Mouse (Mus musculus) embryonic facial prominence, embryonic 10.5 days (tissue): ENCODE data around the gene Pgd. TPM values are rescaled to one million over a fixed set of nuclear protein-coding genes. Genes with fewer than 3 reads are reported as not detected.

Experiments used
- DNase-seq: peaks from one replicate; pipeline ENCODE4 v3.0.0-alpha.2; 2017; ENCODE audit warnings: low spot score
- H3K27ac ChIP-seq: fragments of 300-500 bp; sonication (generic); replicated peaks from 2 replicates; pipeline ENCODE4 v1.5.1; 2016; ENCODE audit warnings: mild to moderate bottlenecking
- H3K27me3 ChIP-seq: fragments of 300-500 bp; sonication (generic); replicated peaks from 2 replicates; pipeline ENCODE4 v1.6.1; 2016; ENCODE audit warnings: low read depth, mild to moderate bottlenecking; ENCODE audit not compliant: poor library complexity, severe bottlenecking
- H3K36me3 ChIP-seq: fragments of 300-500 bp; sonication (generic); replicated peaks from 2 replicates; pipeline ENCODE4 v1.6.1; 2016; ENCODE audit warnings: mild to moderate bottlenecking, moderate library complexity
- H3K4me1 ChIP-seq: fragments of 300-500 bp; sonication (generic); 2 replicates; pipeline ENCODE4 v1.6.1; 2016
- H3K4me3 ChIP-seq: fragments of 300-500 bp; sonication (generic); 2 replicates; pipeline ENCODE4 v1.5.1; 2016; ENCODE audit warnings: mild to moderate bottlenecking, moderate library complexity
- H3K9me3 ChIP-seq: fragments of 300-500 bp; sonication (generic); 2 replicates; pipeline ENCODE4 v1.6.1; 2016; ENCODE audit warnings: mild to moderate bottlenecking
- WGBS: fragments of 180-500 bp; shearing (Covaris S2); methylation state at CpG from one replicate; pipeline ENCODE4 v1.1.7; 2016; 5-methylcytosine and 5-hydroxymethylcytosine counted together
- polyA plus RNA-seq: library from polyadenylated mRNA; unstranded; fragments of >200 nt; fragmentation: Nextera tagmentation; extraction: Ambion mirVana; gene quantifications from 2 replicates; pipeline ENCODE4 v1.2.1, GENCODE M21; 2016

The Pgd gene
- polyA plus RNA-seq, 1 experiment from 2014 or later: 153 TPM

DNA sequence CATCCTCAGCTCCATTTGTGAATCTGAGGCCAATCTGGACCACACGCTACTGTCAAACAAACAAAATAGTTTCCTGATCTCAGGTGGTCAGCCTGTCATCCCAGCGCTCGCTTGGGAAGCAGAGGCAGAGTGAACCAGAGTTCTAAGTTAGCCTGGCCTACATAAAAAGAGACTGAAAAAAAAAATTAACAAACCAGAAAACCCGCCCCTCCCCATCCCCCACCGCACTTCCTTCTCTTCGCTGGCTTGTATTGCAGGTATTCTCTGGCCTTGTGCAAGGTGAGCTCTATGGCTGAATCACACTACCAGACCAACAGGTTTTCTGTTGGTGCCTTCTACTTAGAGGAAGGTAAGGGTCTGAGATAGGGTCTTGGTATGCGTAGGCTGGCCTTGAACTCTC, 19.0 kb downstream of the Pgd start:
- DNase-seq: no peak
- H3K4me1 ChIP-seq: peaks cover 24% of the 10 kb centered on the region
- H3K27me3 ChIP-seq: 0 out of 2 replicates have a peak, but pooled peaks cover 4% of the 10 kb centered on the region
- peaks cover 37% of the 10 kb centered on the region for H3K36me3 ChIP-seq
- H3K27ac ChIP-seq: no peak overlapping the region
- H3K9me3 ChIP-seq: no peaks in the 10 kb centered on the region
- H3K4me3 ChIP-seq: no peak overlapping the region
- 84% methylated on average over 7 of the region's 7 CpGs for WGBS

GRCm38 (mm10) chr4:149145151-149145550, 21.4 kb downstream of the Pgd start:
- 0 out of 2 replicates have a peak, but pooled peaks cover 4% of the 10 kb centered on the region for H3K27me3 ChIP-seq
- 66% methylated on average over 4 of the region's 4 CpGs for WGBS
- peaks cover 13% of the 10 kb centered on the region for H3K36me3 ChIP-seq
- H3K4me3 ChIP-seq: no peak overlapping the region
- no peaks in the 10 kb centered on the region for H3K9me3 ChIP-seq
- H3K27ac ChIP-seq: peak overlapping the region; percentile 74; the same call in 1 of the 2 replicates
- peaks cover 24% of the 10 kb centered on the region for H3K4me1 ChIP-seq
- no peak for DNase-seq

- Histone ChIP-seq H3K27ac (peak overlapping the region; percentile 74), H3K36me3 (peaks cover 6% of the 10 kb centered on the region), H3K4me3 (no peak overlapping the region), H3K4me1 (peaks cover 24% of the 10 kb centered on the region), H3K9me3 (no peaks in the 10 kb centered on the region), H3K27me3 (0 out of 2 replicates have a peak, but pooled peaks cover 4% of the 10 kb centered on the region)
- peak; percentile 88 for DNase-seq
- 5% methylated on average over 3 of the region's 3 CpGs for WGBS
These were observed 22.1 kb downstream of the Pgd start for GRCm38 (mm10) chr4:149144459-149144858.

- H3K9me3 ChIP-seq: no peaks in the 10 kb centered on the region
- H3K36me3 ChIP-seq: no peaks in the 10 kb centered on the region
- no peak overlapping the region for H3K27ac ChIP-seq
- H3K27me3 ChIP-seq: 0 out of 2 replicates have a peak, but pooled peaks cover 4% of the 10 kb centered on the region
- no peak for DNase-seq
- peaks cover 19% of the 10 kb centered on the region for H3K4me1 ChIP-seq
- 33% methylated on average over 4 of the region's 4 CpGs for WGBS
- no peak overlapping the region for H3K4me3 ChIP-seq
These were observed 23.0 kb downstream of the Pgd start for GRCm38 (mm10) chr4:149143594-149143993.

- DNase-seq: no peak
- WGBS: 80% methylated on average over 8 of the region's 8 CpGs
These were observed 28.1 kb downstream of the Pgd start for GRCm38 (mm10) chr4:149138515-149138914.

GRCm38 (mm10) chr4:149136982-149137770, 29.4 kb downstream of the Pgd start, which contains the start of gene Cenps:
Gene Cenps (minus strand): TSS chr4:149137629.
- DNase-seq: peak; percentile 98
- peaks cover 25% of the 10 kb centered on the region for H3K4me1 ChIP-seq
- peaks cover 27% of the 10 kb centered on the region for H3K36me3 ChIP-seq
- WGBS: 1% methylated on average over 68 of the region's 68 CpGs
- no peaks in the 10 kb centered on the region for H3K27me3 ChIP-seq
- H3K9me3 ChIP-seq: no peaks in the 10 kb centered on the region
- H3K4me3 ChIP-seq: peak within 1 kb of the TSS; percentile 75
- H3K27ac ChIP-seq: peak within 1 kb of the TSS; percentile 92

More at GRCm38 (mm10) chr4:149138515-149138914, 28.1 kb downstream of the Pgd start:
- H3K9me3 ChIP-seq: no peaks in the 10 kb centered on the region
- H3K4me1 ChIP-seq: peaks cover 16% of the 10 kb centered on the region
- no peak overlapping the region for H3K4me3 ChIP-seq
- peaks cover 14% of the 10 kb centered on the region for H3K36me3 ChIP-seq
- H3K27ac ChIP-seq: no peak overlapping the region
- 0 out of 2 replicates have a peak, but pooled peaks cover under 1% of the 10 kb centered on the region for H3K27me3 ChIP-seq

GRCm38 (mm10) chr4:149136116-149136850, 30.3 kb downstream of the Pgd start:
- Histone ChIP-seq H3K4me3 (peak overlapping the region; percentile 75), H3K9me3 (no peaks in the 10 kb centered on the region), H3K36me3 (peaks cover 36% of the 10 kb centered on the region), H3K27ac (peak overlapping the region; percentile 92), H3K27me3 (no peaks in the 10 kb centered on the region), H3K4me1 (peaks cover 26% of the 10 kb centered on the region)
- peak; percentile 39 for DNase-seq
- WGBS: 69% methylated on average over 18 of the region's 18 CpGs

DNA sequence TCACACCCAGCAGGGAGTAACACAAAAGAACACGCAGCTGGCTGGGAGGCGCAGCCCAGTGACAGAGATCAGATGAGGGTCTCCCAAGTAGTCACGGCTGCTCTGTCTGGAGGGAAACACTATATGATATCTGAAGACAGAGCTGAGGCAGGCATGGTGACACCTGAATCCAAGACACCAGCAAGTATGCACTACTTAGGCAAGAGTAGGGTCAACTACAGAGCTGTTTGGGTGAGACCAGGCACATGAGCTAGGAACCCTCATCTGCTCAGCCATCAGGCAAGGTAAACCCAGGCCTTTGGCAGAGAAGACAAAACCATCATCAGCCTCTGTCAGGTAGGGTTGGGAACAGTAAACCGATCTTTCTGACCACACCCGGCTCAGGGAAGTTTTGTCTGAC, 33.2 kb downstream of the Pgd start:
- WGBS: 87% methylated on average over 5 of the region's 5 CpGs
- no peak overlapping the region for H3K4me3 ChIP-seq
- peaks cover 26% of the 10 kb centered on the region for H3K4me1 ChIP-seq
- H3K9me3 ChIP-seq: no peaks in the 10 kb centered on the region
- peak overlapping the region; percentile 35; the same call in 1 of the 2 replicates for H3K27ac ChIP-seq
- no peaks in the 10 kb centered on the region for H3K27me3 ChIP-seq
- no peak for DNase-seq
- peaks cover 65% of the 10 kb centered on the region for H3K36me3 ChIP-seq

DNA sequence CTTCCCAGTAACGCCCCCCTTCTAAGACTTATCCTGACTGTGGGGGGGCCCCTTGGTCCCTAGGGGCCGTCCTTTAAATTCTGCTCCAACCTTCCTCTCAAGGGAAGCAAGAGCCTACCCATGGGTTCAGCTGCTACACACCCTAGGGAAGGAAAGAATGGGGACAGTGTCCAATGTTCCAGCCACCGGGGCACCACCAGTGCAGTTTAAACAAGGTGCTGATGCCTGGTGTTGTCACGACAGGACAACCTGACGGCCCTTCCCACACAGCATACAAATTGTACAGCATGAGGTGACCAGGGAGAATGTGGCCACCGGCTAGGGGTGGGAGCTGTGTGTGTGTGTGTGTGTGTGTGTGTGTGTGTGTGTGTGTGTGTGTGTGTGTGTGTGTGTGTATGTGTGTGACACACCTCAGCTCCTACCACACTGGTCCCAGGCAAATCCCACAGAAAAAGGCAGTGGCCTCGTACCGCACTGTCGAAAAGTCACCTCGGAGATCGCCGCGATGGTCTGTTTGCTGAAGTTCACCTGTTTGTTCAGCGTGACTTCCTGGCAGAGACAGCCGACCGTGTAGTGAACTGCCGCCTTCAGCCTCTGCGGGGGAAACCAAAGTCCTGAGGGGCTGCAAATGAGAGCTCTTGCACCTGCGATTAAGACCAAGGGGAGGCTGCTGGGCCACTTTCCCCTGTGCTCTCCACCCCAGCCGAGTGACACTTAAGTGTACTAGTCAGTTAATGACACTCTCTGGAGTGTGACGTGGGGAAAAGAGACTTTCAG, 34.6 kb downstream of the Pgd start:
- no peak for DNase-seq
- Histone ChIP-seq H3K9me3 (no peaks in the 10 kb centered on the region), H3K4me3 (no peak overlapping the region), H3K4me1 (peaks cover 20% of the 10 kb centered on the region), H3K27ac (no peak overlapping the region), H3K27me3 (no peaks in the 10 kb centered on the region), H3K36me3 (peaks cover 79% of the 10 kb centered on the region)
- 90% methylated on average over 21 of the region's 21 CpGs for WGBS

- no peaks in the 10 kb centered on the region for H3K27me3 ChIP-seq
- no peak overlapping the region for H3K27ac ChIP-seq
- 83% methylated on average over 23 of the region's 23 CpGs for whole genome bisulfite sequencing
- DNase-seq: no peak
- H3K4me1 ChIP-seq: peaks cover 18% of the 10 kb centered on the region
- peaks cover 87% of the 10 kb centered on the region for H3K36me3 ChIP-seq
- H3K4me3 ChIP-seq: no peak overlapping the region
- H3K9me3 ChIP-seq: no peaks in the 10 kb centered on the region
These were observed 35.4 kb downstream of the Pgd start for GRCm38 (mm10) chr4:149131021-149131752.

- no peak overlapping the region for H3K4me3 ChIP-seq
- peaks cover 80% of the 10 kb centered on the region for H3K36me3 ChIP-seq
- 87% methylated on average over 18 of the region's 18 CpGs for WGBS
These were observed 38.1 kb downstream of the Pgd start for GRCm38 (mm10) chr4:149128467-149128866.

More at GRCm38 (mm10) chr4:149128467-149128866, 38.1 kb downstream of the Pgd start:
- no peak for DNase-seq
- Histone ChIP-seq H3K27me3 (no peaks in the 10 kb centered on the region), H3K9me3 (no peaks in the 10 kb centered on the region), H3K27ac (no peak overlapping the region), H3K4me1 (peaks cover 17% of the 10 kb centered on the region)
